Mouse (Mus musculus) cerebellum, adult 2 months (tissue): ENCODE measurements around the gene Dnajc2. TPM values are rescaled to one million over a fixed set of nuclear protein-coding genes. Genes with fewer than 3 reads are reported as not detected.
A peak's percentile ranks its signal among the peaks of the same experiment; 100 is the strongest.

ENCODE experiments used
- DNase-seq, 2 experiments: peaks; one replicate each; pipeline ENCODE4 v3.0.0; 2021
- H3K27ac ChIP-seq: fragments of 200-500 bp; 2 replicates; pipeline ENCODE4 v1.5.1; 2012; ENCODE audit warnings: low read length, control low read depth, inconsistent platforms; ENCODE audit not compliant: insufficient read depth
- H3K27me3 ChIP-seq: fragments of 200-500 bp; 2 replicates; pipeline ENCODE4 v1.6.1; 2012; ENCODE audit warnings: inconsistent platforms, mild to moderate bottlenecking, low read length, moderate library complexity; ENCODE audit not compliant: control insufficient read depth, insufficient read depth
- H3K4me1 ChIP-seq: fragments of 200-500 bp; 2 replicates; pipeline ENCODE4 v1.6.1; 2011; ENCODE audit warnings: low read length; ENCODE audit not compliant: control insufficient read depth, insufficient read depth
- H3K4me3 ChIP-seq: fragments of 200-500 bp; replicated peaks from 2 replicates; pipeline ENCODE3; 2011; ENCODE audit warnings: mild to moderate bottlenecking, low read depth, low read length, control low read depth; ENCODE audit not compliant: insufficient read depth
- CTCF ChIP-seq: fragments of 200-500 bp; IDR thresholded peaks from 2 replicates; pipeline ENCODE4 v1.5.1; 2011; ENCODE audit warnings: low read depth, mild to moderate bottlenecking, control low read depth, low read length, moderate library complexity, borderline replicate concordance; ENCODE audit not compliant: insufficient read depth
- POLR2A ChIP-seq: fragments of 200-500 bp; IDR thresholded peaks from 2 replicates; pipeline ENCODE4 v1.6.1; 2011; ENCODE audit warnings: low read length, control low read depth, borderline replicate concordance; ENCODE audit not compliant: insufficient read depth
- WGBS: fragments of 180-500 bp; shearing (Covaris S2); methylation state at CpG from one replicate; pipeline ENCODE4 v1.1.7; 2018; 5-methylcytosine and 5-hydroxymethylcytosine counted together
- polyA plus RNA-seq: library from polyadenylated mRNA; depleted of rRNA; stranded (reverse); fragments of >200 nt; gene quantifications from 2 replicates; pipeline ENCODE4 v1.2.3, GENCODE M21; 2012

Dnajc2 gene
- polyA plus RNA-seq, 1 experiment: 17.4 TPM

DNA sequence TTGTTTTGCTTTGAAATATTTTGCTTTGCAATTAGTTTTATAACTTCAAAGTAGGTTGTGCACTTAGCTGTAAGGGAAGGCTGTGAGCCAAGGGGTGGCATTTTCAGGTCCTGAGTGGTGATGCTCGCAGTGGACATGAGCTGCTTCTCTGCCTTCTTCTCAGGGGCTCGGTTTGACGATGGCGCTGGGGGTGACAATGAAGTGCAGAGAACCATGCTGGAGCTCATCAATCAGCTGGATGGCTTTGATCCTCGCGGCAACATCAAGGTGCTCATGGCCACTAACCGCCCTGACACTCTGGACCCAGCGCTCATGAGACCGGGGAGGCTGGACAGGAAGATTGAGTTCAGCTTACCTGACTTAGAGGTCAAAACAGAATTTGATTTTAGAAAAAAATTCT, 17.9 kb upstream of the Dnajc2 start:
- H3K27me3 ChIP-seq: no peaks in the 10 kb centered on the region
- no peak overlapping the region for H3K27ac ChIP-seq
- H3K4me1 ChIP-seq: no peaks in the 10 kb centered on the region
- 94% methylated on average over 9 of the region's 9 CpGs for WGBS
- no peak for DNase-seq
- H3K4me3 ChIP-seq: no peak overlapping the region
- TF ChIP-seq CTCF (no peak), POLR2A (no peak)

DNA sequence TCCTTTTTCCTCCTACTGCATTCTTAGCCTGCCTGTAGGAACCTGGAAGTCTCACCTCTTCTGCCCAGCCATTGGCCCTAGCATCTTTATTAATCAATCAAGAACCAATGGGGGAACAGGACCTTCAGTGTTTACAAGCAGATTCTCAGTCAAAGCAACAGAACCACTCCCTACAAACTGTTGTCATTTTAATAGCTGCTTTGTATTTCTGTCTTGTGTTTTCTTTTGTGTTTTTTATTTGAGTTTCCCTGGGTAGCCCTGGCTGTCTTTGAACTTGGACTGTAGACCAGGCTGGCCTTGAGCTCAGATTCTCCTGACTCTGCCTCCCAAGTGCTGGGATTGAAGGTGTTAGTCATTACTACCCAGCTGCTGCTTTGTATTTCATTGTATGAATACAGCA, 7.1 kb upstream of the Dnajc2 start:
- Histone ChIP-seq H3K27ac (no peak overlapping the region), H3K4me1 (peaks cover 7% of the 10 kb centered on the region), H3K4me3 (no peak overlapping the region), H3K27me3 (no peaks in the 10 kb centered on the region)
- no peak for DNase-seq
- TF ChIP-seq CTCF (no peak), POLR2A (no peak)

DNA sequence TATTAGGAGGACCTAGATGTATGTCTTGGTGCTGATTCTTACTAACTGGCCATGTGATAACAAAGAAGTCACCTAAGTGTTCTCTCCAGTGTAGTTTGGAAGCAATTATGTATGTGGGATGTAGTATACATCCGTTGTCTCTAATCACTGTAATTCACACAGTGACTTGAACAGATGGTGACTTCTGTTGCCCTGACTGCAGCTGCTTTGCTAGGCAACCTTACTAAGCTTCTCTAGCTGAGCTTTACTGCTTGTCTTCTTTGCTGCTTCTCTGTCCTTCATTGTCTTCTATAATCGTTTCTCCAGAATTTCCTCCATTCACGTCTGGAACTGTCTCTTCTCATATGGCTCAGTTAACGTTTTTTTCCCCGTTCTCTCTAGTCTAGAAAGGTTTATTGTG, 4.0 kb upstream of the Dnajc2 start:
- Histone ChIP-seq H3K27me3 (no peaks in the 10 kb centered on the region), H3K4me1 (peaks cover 7% of the 10 kb centered on the region), H3K27ac (no peak overlapping the region), H3K4me3 (no peak overlapping the region)
- 48% methylated on average over 5 of the region's 5 CpGs for WGBS
- DNase-seq: no peak
- TF ChIP-seq CTCF (no peak), POLR2A (no peak)

DNA sequence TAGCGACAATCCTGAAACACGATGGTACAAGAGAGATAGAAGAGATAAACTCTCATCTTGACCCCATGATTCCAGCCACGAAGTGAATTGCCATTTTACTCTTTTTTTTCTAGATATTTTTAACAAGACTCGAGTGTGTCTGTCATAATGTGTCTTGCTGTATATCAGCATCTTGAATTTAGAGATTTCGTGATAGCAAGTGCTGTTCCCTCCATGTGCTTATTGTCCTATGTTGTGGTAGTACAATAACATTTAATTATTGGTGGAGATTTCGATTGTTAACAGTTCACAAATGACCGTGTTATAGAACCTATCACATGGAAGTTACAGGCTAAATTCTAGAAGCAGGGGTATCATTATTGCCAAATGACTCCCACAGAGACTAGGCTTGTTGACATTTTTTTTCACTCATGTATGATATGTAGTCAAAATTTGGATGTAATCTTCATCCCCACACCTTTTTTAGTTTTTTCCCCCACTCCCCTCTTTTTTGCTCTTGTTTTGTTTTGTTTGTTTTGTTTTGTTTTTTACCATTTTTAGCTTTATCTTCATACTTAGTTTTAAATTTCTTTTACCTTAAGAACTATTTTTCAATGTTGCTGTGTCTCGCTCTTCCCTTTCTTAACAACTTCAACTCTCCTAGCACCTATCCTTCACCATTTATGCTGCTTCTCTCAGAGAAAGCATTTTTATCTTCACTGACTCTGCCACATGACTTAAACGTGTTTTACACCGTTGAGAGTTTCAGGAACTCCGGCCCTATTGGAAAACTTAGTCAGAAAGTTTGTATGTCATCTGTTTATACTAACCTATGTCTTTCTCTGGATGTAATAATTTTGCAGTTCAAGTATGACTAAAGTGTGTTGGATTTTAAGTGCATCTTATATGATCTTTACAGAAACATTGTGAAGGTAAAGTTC, 2.4 kb upstream of the Dnajc2 start:
- no peak for TF ChIP-seq CTCF
- no peak for TF ChIP-seq POLR2A
- H3K27me3 ChIP-seq: no peaks in the 10 kb centered on the region
- peak overlapping the region; percentile 67 for H3K4me3 ChIP-seq
- no peak overlapping the region for H3K27ac ChIP-seq
- 31% methylated on average over 11 of the region's 11 CpGs for WGBS
- H3K4me1 ChIP-seq: peaks cover 7% of the 10 kb centered on the region
- no peak for DNase-seq

DNA sequence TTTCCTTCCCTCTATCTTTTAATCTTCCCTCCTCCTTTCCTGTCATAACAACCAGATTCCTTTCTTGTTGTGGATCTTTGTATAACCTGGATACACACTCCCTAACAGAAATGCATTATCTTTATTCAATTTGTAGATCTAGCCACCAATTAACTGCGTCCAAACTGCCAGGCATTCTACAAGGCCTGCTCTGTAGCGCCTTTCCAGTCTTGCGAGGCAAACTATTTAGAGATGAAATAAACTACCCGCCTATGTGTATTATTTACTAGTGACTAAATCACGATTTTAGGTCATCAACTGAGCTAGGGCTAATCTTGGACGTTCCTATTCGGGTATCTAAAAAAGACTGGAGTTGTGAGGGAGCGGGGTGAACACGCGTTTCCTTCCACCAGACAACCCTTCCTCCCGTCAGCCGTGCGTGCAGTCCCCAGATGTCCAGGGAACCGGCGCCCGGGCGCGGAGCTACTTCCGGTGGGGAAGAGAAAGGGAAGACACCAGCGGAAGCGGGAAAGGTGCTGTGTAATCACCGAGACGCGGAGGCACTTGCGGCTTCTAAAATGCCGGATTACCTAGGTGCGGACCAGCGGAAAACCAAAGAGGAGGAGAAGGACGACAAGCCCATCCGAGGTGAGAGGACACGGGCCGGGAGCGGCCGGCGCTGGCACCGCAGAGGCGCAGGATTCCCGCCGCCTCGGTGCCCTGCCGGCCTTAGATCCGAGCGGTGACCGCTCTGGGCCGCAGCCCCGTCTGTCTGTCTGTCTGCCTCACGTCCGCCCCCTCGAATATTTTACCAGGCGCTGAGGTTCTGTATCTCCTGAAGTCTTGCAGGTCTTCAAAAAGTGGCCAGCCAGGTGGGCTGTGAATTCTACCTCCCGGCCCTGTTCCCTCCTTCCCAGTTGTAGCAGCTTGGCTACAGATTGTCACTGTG, 1.5 kb upstream of the Dnajc2 start:
- peak overlapping the region; percentile 56 for H3K27ac ChIP-seq
- H3K27me3 ChIP-seq: no peaks in the 10 kb centered on the region
- WGBS: 2% methylated on average over 51 of the region's 51 CpGs
- DNase-seq: peak; percentile 92 to 94
- H3K4me1 ChIP-seq: peaks cover 7% of the 10 kb centered on the region
- TF ChIP-seq POLR2A (peak; percentile 78), CTCF (no peak)
- peak overlapping the region; percentile 67 for H3K4me3 ChIP-seq

DNA sequence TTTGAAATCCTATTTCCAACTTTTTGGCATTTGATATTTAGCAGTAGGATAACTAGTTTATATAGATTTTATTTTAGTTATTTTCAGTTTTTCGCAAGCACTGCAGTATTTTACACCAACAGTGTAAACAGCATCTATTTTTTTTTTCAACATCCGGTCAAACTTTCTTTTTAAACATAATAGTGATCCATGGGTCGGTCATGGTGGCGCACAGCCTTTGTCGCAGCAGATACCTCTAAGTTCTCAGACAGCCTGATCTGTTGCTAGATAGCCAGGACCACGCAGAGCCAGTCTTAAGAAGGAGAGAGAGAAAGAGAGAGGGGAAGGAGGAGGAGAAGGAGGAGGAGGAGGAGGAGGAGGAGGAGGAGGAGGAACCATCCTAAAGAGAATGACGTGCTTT, 725 bp upstream of the Dnajc2 start:
- H3K4me3 ChIP-seq: no peak overlapping the region
- H3K27me3 ChIP-seq: no peaks in the 10 kb centered on the region
- no peak for DNase-seq
- no peak overlapping the region for H3K27ac ChIP-seq
- H3K4me1 ChIP-seq: peaks cover 7% of the 10 kb centered on the region
- TF ChIP-seq POLR2A (no peak), CTCF (no peak)
- WGBS: 80% methylated on average over 7 of the region's 7 CpGs

DNA sequence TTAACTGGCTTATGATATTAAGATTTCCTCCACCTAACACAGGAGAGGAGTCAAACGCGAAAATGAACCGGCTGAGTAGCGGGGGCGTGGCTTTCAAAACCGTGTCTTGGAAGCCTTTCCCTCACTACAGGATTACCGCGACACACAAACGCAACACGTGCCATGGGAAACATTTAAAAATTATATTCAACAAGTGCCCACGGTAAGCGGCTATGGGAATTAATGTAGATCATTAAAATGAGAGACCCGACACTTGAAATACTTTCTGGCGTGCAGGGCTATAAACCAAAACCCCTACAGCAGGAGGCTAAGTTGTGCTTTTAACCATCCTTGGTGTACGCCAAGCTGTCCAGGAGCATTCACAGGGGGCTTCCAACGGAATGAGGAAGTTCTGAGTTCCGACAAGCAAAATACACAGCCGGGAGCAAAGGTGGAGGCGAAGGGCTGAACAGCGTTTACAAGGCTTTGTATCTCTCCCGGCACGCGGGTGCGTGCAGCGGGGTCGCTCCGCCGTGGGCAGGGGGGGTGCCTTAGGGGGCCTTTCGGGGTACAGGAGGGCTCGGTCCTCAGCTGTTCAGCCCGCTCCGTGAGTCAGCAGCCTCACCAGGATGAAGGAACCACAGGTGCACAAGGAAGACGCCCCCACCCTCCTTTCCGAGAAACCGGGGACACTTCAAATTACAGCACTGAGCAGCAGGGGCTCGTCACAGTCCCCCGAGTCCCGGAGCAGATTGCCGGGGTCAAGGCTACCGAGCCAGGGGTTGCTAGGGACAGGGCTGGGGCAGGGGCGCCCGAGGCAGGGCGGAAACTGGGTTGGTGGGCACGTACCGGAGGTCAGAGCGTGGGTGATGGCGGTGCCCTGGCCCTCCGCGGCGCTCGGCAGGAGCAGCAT, 644 bp downstream of the Dnajc2 start:
- no peaks in the 10 kb centered on the region for H3K27me3 ChIP-seq
- peak; percentile 17 to 18 for DNase-seq
- TF ChIP-seq POLR2A (no peak), CTCF (no peak)
- no peak overlapping the region for H3K27ac ChIP-seq
- peak overlapping the region; percentile 65 for H3K4me3 ChIP-seq
- peaks cover 7% of the 10 kb centered on the region for H3K4me1 ChIP-seq
- under 1% methylated on average over 51 of the region's 51 CpGs for WGBS
